Mouse (Mus musculus) CH12.LX (cell line): ENCODE measurements around the gene Fem1b. TPM values are rescaled to one million over a fixed set of nuclear protein-coding genes. Genes with fewer than 3 reads are reported as not detected.
A peak's percentile ranks its signal among the peaks of the same experiment; 100 is the strongest.
"Not testable (repeated sequence)": the region's sequence is repeated elsewhere in the genome, so short reads cannot be mapped to it uniquely, and the experiment has no call there.

Experiments
- DNase-seq: peaks from one replicate; pipeline ENCODE4 v3.0.0-alpha.2; 2013; ENCODE audit errors: extremely low read depth
- H3K27ac ChIP-seq: 2 replicates; pipeline ENCODE4 v1.5.1; 2012; ENCODE audit warnings: low read depth, mild to moderate bottlenecking, control low read depth, moderate library complexity; ENCODE audit not compliant: insufficient read depth
- H3K27me3 ChIP-seq: replicated peaks from 2 replicates; pipeline ENCODE3; 2012; ENCODE audit warnings: inconsistent platforms
- H3K36me3 ChIP-seq, 2 experiments: replicated peaks in 1 of 2; 2 replicates each; pipeline versions ENCODE3 to v1.6.1; 2012; ENCODE audit warnings: inconsistent platforms in 1 of 2, low read length in 1 of 2, mild to moderate bottlenecking in 1 of 2, mixed read lengths in 1 of 2, moderate library complexity in 1 of 2; ENCODE audit not compliant: control insufficient read depth in 1 of 2, insufficient read depth in 1 of 2
- H3K4me1 ChIP-seq, 2 experiments: 2 replicates each; pipeline ENCODE4 v1.6.1; 2012; ENCODE audit warnings: inconsistent platforms in 1 of 2, moderate library complexity in 1 of 2; ENCODE audit not compliant: insufficient read depth in 2 of 2, control insufficient read depth in 1 of 2
- H3K4me2 ChIP-seq: 2 replicates; pipeline ENCODE4 v1.6.1; 2012; ENCODE audit warnings: low read depth, mild to moderate bottlenecking, control low read depth; ENCODE audit not compliant: poor library complexity, insufficient read depth, severe bottlenecking
- H3K4me3 ChIP-seq, 3 experiments: fragments of 150-350 bp in 1 of 3; sonication (generic) in 1 of 3; replicated peaks in 1 of 3; 2 replicates each; pipeline versions ENCODE3 to v1.5.1; 2011 to 2012; ENCODE audit warnings: low read depth in 2 of 3, low read length in 2 of 3, mild to moderate bottlenecking in 2 of 3, moderate library complexity in 2 of 3, control low read depth in 1 of 3, improper control_type of control experiment in 1 of 3, inconsistent platforms in 1 of 3, mixed read lengths in 1 of 3; ENCODE audit not compliant: poor library complexity in 1 of 3
- H3K79me2 ChIP-seq: replicated peaks from 2 replicates; pipeline ENCODE4 v1.6.1; 2012; ENCODE audit warnings: mild to moderate bottlenecking, moderate library complexity; ENCODE audit not compliant: control insufficient read depth, poor library complexity, insufficient read depth, severe bottlenecking; ENCODE audit errors: extremely low read depth
- H3K9ac ChIP-seq: 2 replicates; pipeline ENCODE4 v1.6.1; 2012; ENCODE audit warnings: low read depth, mild to moderate bottlenecking, control low read depth, moderate library complexity; ENCODE audit not compliant: insufficient read depth
- H3K9me3 ChIP-seq: replicated peaks from 2 replicates; pipeline ENCODE3; 2012; ENCODE audit warnings: low read length, inconsistent platforms, mixed read lengths
- CHD1 ChIP-seq: IDR thresholded peaks from 2 replicates; pipeline ENCODE4 v1.6.1; 2012; ENCODE audit warnings: low read depth, low read length, improper control_type of control experiment, inconsistent platforms
- CHD2 ChIP-seq: IDR thresholded peaks from 2 replicates; pipeline ENCODE4 v1.6.1; 2011; ENCODE audit warnings: low read length, improper control_type of control experiment
- ELF1 ChIP-seq: IDR thresholded peaks from 2 replicates; pipeline ENCODE4 v1.6.1; 2014; ENCODE audit warnings: low read depth, mild to moderate bottlenecking, inconsistent platforms, low read length, improper control_type of control experiment
- EP300 ChIP-seq: IDR thresholded peaks from 2 replicates; pipeline ENCODE4 v1.6.1; 2011; ENCODE audit warnings: low read length, improper control_type of control experiment
- ETS1 ChIP-seq: conservative IDR thresholded peaks from 2 replicates; pipeline ENCODE4 v1.6.1; 2012; ENCODE audit warnings: low read depth, mild to moderate bottlenecking, inconsistent platforms, low read length, improper control_type of control experiment, moderate library complexity
- IRF4 ChIP-seq: IDR thresholded peaks from 2 replicates; pipeline ENCODE4 v1.6.1; 2014; ENCODE audit warnings: low read depth, mild to moderate bottlenecking, inconsistent platforms, low read length, improper control_type of control experiment
- NELFE ChIP-seq: IDR thresholded peaks from 2 replicates; pipeline ENCODE4 v1.6.1; 2011; ENCODE audit warnings: low read depth, low read length, improper control_type of control experiment
- SMC3 ChIP-seq: IDR thresholded peaks from 2 replicates; pipeline ENCODE4 v1.6.1; 2011; ENCODE audit warnings: low read depth, low read length, improper control_type of control experiment
- TBP ChIP-seq: conservative IDR thresholded peaks from 2 replicates; pipeline ENCODE4 v1.6.1; 2011; ENCODE audit warnings: low read depth, low read length, improper control_type of control experiment
- USF1 ChIP-seq: IDR thresholded peaks from 2 replicates; pipeline ENCODE4 v1.6.1; 2014; ENCODE audit warnings: low read depth, mild to moderate bottlenecking, inconsistent platforms, low read length, improper control_type of control experiment
- ZC3H11A ChIP-seq: IDR thresholded peaks from 2 replicates; pipeline ENCODE4 v1.6.1; 2012; ENCODE audit warnings: low read depth, mild to moderate bottlenecking, inconsistent platforms, low read length, improper control_type of control experiment
- ZMIZ1 ChIP-seq: IDR thresholded peaks from 2 replicates; pipeline ENCODE4 v1.6.1; 2012; ENCODE audit warnings: low read depth, mild to moderate bottlenecking, inconsistent platforms, low read length, improper control_type of control experiment
- dilution Hi-C: fragments of 300-500 bp; cut with MboI; formaldehyde crosslinking; loops from 2 replicates; pipeline ENCODE4 v1.14.3; 2020; ENCODE audit warnings: low sequenced_read_pairs; ENCODE audit not compliant: extremely low pct_unique_long_range_greater_than_20kb, extremely low pct_ligation_motif_present
- in situ Hi-C: fragments of 300-500 bp; cut with MboI; formaldehyde crosslinking; loops from 3 replicates; pipeline ENCODE4 v1.14.3; 2019; ENCODE audit warnings: low sequenced_read_pairs, low pct_ligation_motif_present, low pct_unique_long_range_greater_than_20kb, mixed read lengths
- polyA plus RNA-seq: library from polyadenylated mRNA; unstranded; fragments of >175 nt; gene quantifications from 2 replicates; pipeline ENCODE4 v1.2.1, GENCODE M21; 2012; ENCODE audit warnings: low read depth; ENCODE audit not compliant: insufficient read length
- total RNA-seq, 2 experiments: library from RNA; depleted of rRNA; stranded (reverse); fragments of 300-350 nt in 1 of 2; fragments of >200 nt in 1 of 2; gene quantifications; 2 replicates each; pipeline ENCODE4 v1.2.3; 2012 to 2014

Gene Fem1b
- total and polyA plus RNA-seq, 3 experiments = 26.8 to 34.6 (median 30.1) TPM

DNA sequence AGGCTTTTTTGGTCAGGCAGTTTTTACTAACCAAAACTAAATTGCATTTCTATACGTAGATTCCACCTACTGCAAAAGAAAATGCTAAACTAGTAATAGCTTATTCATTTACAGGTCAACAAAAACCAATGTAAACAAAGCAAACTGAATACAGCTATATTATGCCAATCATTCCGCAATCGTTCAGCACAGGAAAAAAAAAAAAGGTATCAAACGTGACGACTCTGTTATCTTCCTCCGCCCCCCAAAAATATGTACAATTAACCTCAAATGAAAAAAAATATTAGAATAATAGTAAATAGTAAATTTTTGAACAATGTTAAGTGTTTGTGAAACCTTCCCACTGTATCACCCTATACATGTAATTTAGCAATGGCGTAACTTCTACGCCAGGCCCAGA, 1.6 kb downstream of the Fem1b start:
- TF ChIP-seq EP300 = no peak
- TF ChIP-seq TBP = no peak
- TF ChIP-seq ETS1 = no peak
- TF ChIP-seq CHD1 = no peak
- no peak for TF ChIP-seq ZC3H11A
- TF ChIP-seq NELFE = no peak
- no peak for TF ChIP-seq ELF1

DNA sequence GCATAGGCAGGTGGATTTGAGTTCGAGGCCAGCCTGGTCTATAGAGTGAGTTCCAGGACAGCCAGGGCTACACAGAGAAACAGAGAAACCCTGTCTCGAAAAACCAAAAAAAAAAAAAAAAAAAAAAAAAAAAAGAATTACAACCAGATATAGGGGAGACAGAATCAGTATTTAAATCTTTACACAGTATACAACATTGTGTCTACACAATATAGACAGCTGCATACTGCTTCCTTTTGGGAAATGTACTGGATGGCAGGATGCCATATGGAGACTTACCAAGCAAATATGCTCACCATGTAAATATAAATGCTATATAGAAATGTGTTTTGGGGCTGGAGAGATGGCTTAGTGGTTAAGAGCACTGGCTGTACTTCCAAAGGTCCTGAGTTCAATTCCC, 12.5 kb downstream of the Fem1b start:
- H3K4me1 ChIP-seq = peaks cover 0 to 11% of the 10 kb centered on the region in 2 experiments; a peak in 2 of 4 replicates
- H3K9me3 ChIP-seq, DNase-seq, H3K9ac ChIP-seq, H3K27ac ChIP-seq, in situ Hi-C loops, H3K27me3 ChIP-seq, H3K4me3 ChIP-seq, dilution Hi-C loops, H3K4me2 ChIP-seq: not testable (repeated sequence)
- H3K36me3 ChIP-seq = peaks cover 41 to 74% of the 10 kb centered on the region in 2 experiments
- H3K79me2 ChIP-seq = peaks cover 54% of the 10 kb centered on the region

More for the DNA sequence above, 1.6 kb downstream of the Fem1b start:
- dilution Hi-C loops = no loop called here
- peak overlapping the region; percentile 96 to 100 (median 99) for H3K4me3 ChIP-seq
- no peak overlapping the region for H3K27ac ChIP-seq
- H3K4me2 ChIP-seq = peak overlapping the region; percentile 95
- H3K27me3 ChIP-seq = no peaks in the 10 kb centered on the region
- in situ Hi-C loops = loop anchor here (25.0 kb wide), 1 partner anchor 577 kb away; the partner anchor contains the start of genes 2300009A05Rik and Map2k5
- peak overlapping the region; percentile 83 for H3K9ac ChIP-seq
- H3K4me1 ChIP-seq = peaks cover 8 to 56% of the 10 kb centered on the region in 2 experiments
- DNase-seq = no peak
- peaks cover 61% of the 10 kb centered on the region for H3K79me2 ChIP-seq
- H3K9me3 ChIP-seq = no peaks in the 10 kb centered on the region
- H3K36me3 ChIP-seq = peaks cover 0 to 10% of the 10 kb centered on the region in 2 experiments

DNA sequence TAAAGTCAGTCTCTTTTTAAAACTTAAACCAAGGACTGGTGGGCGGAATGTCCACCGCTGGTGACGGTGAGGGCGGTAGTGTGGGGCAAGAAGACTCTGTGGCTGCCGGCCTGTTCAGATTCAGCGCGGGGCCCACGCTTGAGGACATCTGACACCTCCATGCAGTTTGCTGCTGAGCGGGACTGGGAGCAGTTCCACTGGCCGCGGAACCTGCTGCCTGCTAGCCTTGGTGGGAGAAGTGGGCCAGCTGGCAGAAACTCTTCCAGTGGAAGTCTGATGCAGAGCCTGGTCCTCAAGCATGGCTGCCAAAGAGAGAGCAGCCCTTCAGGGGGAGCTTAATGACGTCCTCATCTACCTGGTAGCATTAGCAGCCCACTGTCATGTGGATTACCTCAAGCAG, 21.9 kb downstream of the Fem1b start:
- Histone ChIP-seq H3K4me1 (peaks cover 0 to 4% of the 10 kb centered on the region in 2 experiments; a peak in 2 of 4 replicates), H3K27me3 (no peaks in the 10 kb centered on the region), H3K79me2 (peaks cover 5% of the 10 kb centered on the region; the same call in 1 of the 2 replicates), H3K4me2 (no peak overlapping the region), H3K27ac (no peak overlapping the region), H3K9me3 (no peaks in the 10 kb centered on the region), H3K4me3 (no peak overlapping the region), H3K9ac (no peak overlapping the region), H3K36me3 (peaks cover 8 to 40% of the 10 kb centered on the region in 2 experiments)
- TF ChIP-seq CHD1 (no peak), CHD2 (no peak), ZC3H11A (no peak), SMC3 (no peak), ZMIZ1 (no peak), USF1 (no peak), IRF4 (no peak)
- in situ Hi-C loops (no loop called here), dilution Hi-C loops (no loop called here)
- no peak for DNase-seq
